Mouse (Mus musculus) bone marrow macrophage, adult 2 months (primary cell): ENCODE results near the gene Gng7.

Experiments
- CTCF ChIP-seq: IDR thresholded peaks from 2 replicates; pipeline ENCODE4 v1.5.1; 2012; ENCODE audit warnings: low read depth, mild to moderate bottlenecking, low read length, moderate library complexity
- POLR2A ChIP-seq: IDR thresholded peaks from 2 replicates; pipeline ENCODE4 v1.6.1; 2012; ENCODE audit warnings: mild to moderate bottlenecking, low read depth, low read length, borderline replicate concordance

- TF ChIP-seq CTCF = no peak
- no peak for TF ChIP-seq POLR2A
These were observed 71.0 kb downstream of the Gng7 start for GRCm38 (mm10) chr10:80943701-80944100.
